Mouse (Mus musculus): ENCODE results near the gene Tm7sf3. TPM values are rescaled to one million over a fixed set of nuclear protein-coding genes. Genes with fewer than 3 reads are reported as not detected.

Gene Tm7sf3
- polyA plus RNA-seq (2012; rRNA removed), result 9.6 and 14.4 TPM in 2 replicates

DNA sequence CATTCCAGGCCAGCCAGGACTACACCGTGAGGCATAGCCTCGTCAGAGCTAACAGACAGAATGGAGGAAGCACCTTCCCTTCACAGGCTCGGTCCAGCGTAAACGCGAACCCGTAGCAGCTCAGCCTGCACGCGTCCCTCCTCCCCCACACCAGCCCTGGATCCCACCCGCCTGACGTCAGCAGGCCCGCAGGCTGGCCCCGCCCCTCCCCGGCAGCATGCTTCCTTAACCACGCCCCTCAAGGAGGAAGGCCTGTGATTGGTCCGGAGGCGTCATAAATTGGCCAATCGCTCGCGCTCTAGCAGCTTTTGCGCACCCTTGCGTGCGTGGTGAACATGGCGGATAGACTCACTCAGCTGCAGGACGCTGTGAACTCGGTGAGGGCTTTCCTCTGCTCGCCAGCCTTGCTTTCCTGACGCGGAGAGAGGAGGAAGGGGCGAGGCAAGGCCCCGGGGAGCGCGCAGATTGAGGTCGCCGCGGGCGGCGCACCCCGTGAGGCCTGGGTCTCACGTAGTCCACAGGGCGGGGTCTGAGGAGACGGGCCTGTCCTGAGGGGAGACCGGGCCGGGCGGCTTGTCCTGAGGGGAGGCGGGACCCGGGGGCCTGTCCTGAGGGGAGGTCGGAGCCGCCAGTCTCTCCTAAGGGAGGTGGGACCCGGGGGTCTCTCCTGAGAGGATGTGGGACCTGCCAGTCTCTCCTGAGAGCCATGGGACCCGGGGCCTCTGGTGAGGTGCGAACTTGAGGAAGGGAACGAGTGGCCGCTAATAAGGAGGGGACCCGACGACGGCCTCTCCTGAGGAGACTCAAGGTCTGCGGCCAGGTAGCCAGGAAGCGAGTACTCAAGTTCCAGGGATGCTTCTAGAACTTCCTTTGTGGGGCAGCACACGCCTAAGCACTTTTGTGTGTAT lies at the start of gene Tm7sf3, which contains the start of gene Med21:
TSS of gene Tm7sf3 (minus strand) at position 549 of the 908 bp plus-strand sequence.
TSS of gene Med21 (plus strand) at position 272 of the 908 bp plus-strand sequence.
- peak within 1 kb of the TSS; percentile 74 for H3K27ac ChIP-seq (ENCODE audit: insufficient read depth, low read depth, low read length)
- peak; percentile 95 for TF ChIP-seq POLR2A (IDR thresholded peaks at IDR 0.05; ENCODE audit: low read depth, low read length)
- no peak for TF ChIP-seq CTCF (IDR thresholded peaks at IDR 0.05; ENCODE audit: extremely low read depth, insufficient read length, insufficient replicate concordance, low read depth, low read length)
- WGBS, result under 1% methylated on average over 60 of the region's 60 CpGs
- H3K4me1 ChIP-seq (ENCODE audit: control insufficient read depth, insufficient read depth, insufficient read length, low read length), result peaks cover 8% of the 10 kb centered on the region; the same call in 1 of the 2 replicates
- H3K4me3 ChIP-seq (ENCODE audit: low read depth, low read length), result peak within 1 kb of the TSS; percentile 80
- H3K27me3 ChIP-seq (ENCODE audit: control insufficient read depth, insufficient read depth, low read length), result no peaks in the 10 kb centered on the region
- H3K36me3 ChIP-seq (ENCODE audit: control insufficient read depth, insufficient read depth, low read length), result no peaks in the 10 kb centered on the region

DNA sequence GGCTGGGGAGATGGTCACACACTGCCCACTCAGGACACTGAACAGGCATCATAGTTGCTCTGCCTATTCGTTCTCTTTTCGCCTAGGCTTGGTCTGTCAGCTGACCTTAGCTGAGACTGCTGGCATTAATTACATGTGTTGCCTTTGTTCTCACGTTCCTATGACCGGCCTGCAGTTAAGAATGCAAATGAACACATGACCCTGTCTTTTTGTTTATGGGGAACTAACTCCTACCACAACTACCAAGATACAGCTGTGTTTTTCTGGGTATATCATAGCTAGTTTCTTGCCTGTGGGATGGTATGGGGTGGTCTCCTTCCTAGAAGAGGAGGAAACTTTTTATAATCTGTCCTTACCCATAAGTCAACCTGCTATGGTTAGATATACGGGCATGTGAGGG lies 46.2 kb upstream of the Tm7sf3 start:
- H3K27me3 ChIP-seq (ENCODE audit: control insufficient read depth, insufficient read depth, low read length), result no peaks in the 10 kb centered on the region
- no peak overlapping the region for H3K4me3 ChIP-seq (ENCODE audit: low read depth, low read length)
- no peaks in the 10 kb centered on the region for H3K36me3 ChIP-seq (ENCODE audit: control insufficient read depth, insufficient read depth, low read length)
- 89% methylated on average over 5 of the region's 5 CpGs for WGBS
- peaks cover 5% of the 10 kb centered on the region; the same call in 1 of the 2 replicates for H3K4me1 ChIP-seq (ENCODE audit: control insufficient read depth, insufficient read depth, insufficient read length, low read length)
- TF ChIP-seq CTCF (IDR thresholded peaks at IDR 0.05; ENCODE audit: extremely low read depth, insufficient read length, insufficient replicate concordance, low read depth, low read length) (no peak), POLR2A (IDR thresholded peaks at IDR 0.05; ENCODE audit: low read depth, low read length) (no peak)
- H3K27ac ChIP-seq (ENCODE audit: insufficient read depth, low read depth, low read length), result no peak overlapping the region

DNA sequence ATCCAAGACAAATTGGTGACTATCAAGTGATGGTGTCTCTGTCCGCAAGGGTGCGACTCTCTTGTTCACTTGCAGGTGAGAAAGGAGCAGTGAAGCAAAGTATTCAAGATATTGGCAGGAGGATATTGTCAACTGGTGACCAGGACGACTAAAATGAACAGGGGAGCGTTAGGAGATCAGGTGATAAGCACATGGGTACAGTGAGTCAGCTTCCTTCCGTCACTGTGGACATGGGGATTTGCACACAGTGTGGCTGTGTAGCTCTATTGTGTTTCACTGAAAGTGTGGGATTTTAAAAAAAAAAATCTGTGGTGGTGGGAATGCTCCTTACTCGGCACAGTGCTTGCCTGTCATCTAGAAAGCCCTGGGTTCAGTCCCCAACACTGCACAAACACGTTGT lies 45.4 kb upstream of the Tm7sf3 start:
- Histone ChIP-seq H3K36me3 (ENCODE audit: control insufficient read depth, insufficient read depth, low read length) (no peaks in the 10 kb centered on the region), H3K4me3 (ENCODE audit: low read depth, low read length) (no peak overlapping the region), H3K27ac (ENCODE audit: insufficient read depth, low read depth, low read length) (no peak overlapping the region), H3K27me3 (ENCODE audit: control insufficient read depth, insufficient read depth, low read length) (no peaks in the 10 kb centered on the region), H3K4me1 (ENCODE audit: control insufficient read depth, insufficient read depth, insufficient read length, low read length) (peaks cover 5% of the 10 kb centered on the region; the same call in 1 of the 2 replicates)
- TF ChIP-seq CTCF (IDR thresholded peaks at IDR 0.05; ENCODE audit: extremely low read depth, insufficient read length, insufficient replicate concordance, low read depth, low read length) (no peak), POLR2A (IDR thresholded peaks at IDR 0.05; ENCODE audit: low read depth, low read length) (no peak)
- WGBS, result 86% methylated on average over 7 of the region's 7 CpGs

DNA sequence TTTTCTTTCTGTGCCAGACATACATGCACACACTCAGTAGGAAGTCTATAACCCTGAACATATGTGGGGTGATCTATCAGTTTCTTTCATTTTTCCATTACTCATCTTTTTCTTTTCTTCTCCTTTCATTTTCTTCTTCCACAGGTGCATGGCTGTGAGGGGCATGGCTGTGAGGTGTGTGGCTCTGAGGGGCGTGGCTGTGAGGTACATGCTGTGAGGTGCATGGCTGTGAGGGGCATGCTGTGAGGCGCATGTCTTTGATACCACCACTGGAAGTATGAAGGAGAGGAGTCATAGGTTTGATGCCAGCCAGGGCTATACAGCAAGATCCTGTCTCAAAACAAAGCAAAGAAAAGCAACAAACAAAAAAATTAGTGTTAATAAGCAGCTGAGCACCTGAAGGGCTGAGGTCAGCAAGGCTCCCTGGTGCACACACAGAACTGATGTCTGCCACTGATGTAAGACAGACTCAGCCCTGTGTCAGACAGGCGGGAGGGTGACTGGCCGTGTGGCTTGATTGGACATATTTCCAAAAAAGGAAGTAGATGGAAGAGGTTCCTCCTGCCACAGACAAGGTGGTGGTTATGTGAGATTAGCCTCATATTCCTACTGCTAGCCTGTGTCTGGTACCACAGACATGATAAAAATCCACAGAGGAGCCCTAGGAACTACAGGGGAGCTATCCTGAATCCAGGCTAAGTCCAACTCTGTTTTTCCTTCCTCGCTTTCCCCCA lies 44.0 kb upstream of the Tm7sf3 start:
- TF ChIP-seq CTCF (IDR thresholded peaks at IDR 0.05; ENCODE audit: extremely low read depth, insufficient read length, insufficient replicate concordance, low read depth, low read length) (no peak), POLR2A (IDR thresholded peaks at IDR 0.05; ENCODE audit: low read depth, low read length) (no peak)
- no peaks in the 10 kb centered on the region for H3K36me3 ChIP-seq (ENCODE audit: control insufficient read depth, insufficient read depth, low read length)
- no peak overlapping the region for H3K27ac ChIP-seq (ENCODE audit: insufficient read depth, low read depth, low read length)
- WGBS, result 52% methylated on average over 5 of the region's 5 CpGs
- no peak overlapping the region for H3K4me3 ChIP-seq (ENCODE audit: low read depth, low read length)
- H3K4me1 ChIP-seq (ENCODE audit: control insufficient read depth, insufficient read depth, insufficient read length, low read length), result peaks cover 5% of the 10 kb centered on the region; the same call in 1 of the 2 replicates
- H3K27me3 ChIP-seq (ENCODE audit: control insufficient read depth, insufficient read depth, low read length), result no peaks in the 10 kb centered on the region

DNA sequence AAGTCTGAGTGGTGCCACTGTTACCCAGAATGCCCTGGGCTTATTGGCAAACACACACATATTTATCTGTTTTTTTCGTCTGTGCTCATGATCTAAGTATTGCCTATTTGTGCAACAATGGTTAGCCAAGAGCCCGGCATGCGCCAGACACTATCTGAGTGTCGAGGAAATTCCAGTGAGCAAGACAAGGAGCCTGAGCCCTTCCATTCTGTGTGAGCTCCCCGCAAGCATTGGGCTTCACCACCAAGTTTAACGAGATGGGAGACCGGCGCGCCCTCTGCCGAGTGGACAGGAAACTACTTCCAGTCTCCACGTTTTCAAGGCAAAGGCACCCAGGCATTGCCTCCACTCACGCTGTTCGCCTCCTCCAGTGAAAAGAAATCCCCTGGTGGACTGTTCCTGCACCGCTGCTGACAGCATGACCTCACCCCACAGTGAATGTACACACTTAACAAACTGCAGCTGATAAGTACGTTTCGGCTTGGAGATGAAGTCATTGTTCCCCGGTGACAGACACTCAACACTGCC lies 43.2 kb upstream of the Tm7sf3 start:
- H3K27me3 ChIP-seq (ENCODE audit: control insufficient read depth, insufficient read depth, low read length), result no peaks in the 10 kb centered on the region
- H3K36me3 ChIP-seq (ENCODE audit: control insufficient read depth, insufficient read depth, low read length), result no peaks in the 10 kb centered on the region
- H3K4me3 ChIP-seq (ENCODE audit: low read depth, low read length), result peak overlapping the region; percentile 20; the same call in 1 of the 2 replicates
- H3K27ac ChIP-seq (ENCODE audit: insufficient read depth, low read depth, low read length), result no peak overlapping the region
- TF ChIP-seq CTCF (IDR thresholded peaks at IDR 0.05; ENCODE audit: extremely low read depth, insufficient read length, insufficient replicate concordance, low read depth, low read length), result peak; percentile 68; the same call in 1 of the 2 replicates
- no peak for TF ChIP-seq POLR2A (IDR thresholded peaks at IDR 0.05; ENCODE audit: low read depth, low read length)
- WGBS, result 31% methylated on average over 17 of the region's 17 CpGs
- peaks cover 5% of the 10 kb centered on the region; the same call in 1 of the 2 replicates for H3K4me1 ChIP-seq (ENCODE audit: control insufficient read depth, insufficient read depth, insufficient read length, low read length)

DNA sequence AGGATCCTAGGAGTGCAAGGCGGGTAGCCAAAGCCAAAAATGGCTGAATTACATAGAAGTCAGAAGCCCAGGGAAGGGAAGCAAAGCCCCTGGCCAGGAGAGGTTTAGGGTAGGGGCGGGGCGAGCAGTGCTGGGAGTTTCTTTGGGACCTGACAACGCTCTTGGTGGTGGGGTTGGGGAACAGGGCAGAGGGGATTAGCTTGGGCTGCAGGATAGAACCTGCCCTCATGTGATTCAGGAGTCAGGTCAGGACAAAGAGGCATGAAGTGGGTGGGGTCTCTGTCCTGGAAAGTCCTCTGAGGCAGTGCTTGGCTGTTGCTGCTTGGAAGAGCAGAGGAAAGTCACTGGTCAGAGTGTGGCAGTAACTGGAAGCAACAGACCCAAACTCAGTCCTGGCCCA lies 41.3 kb upstream of the Tm7sf3 start:
- Histone ChIP-seq H3K36me3 (ENCODE audit: control insufficient read depth, insufficient read depth, low read length) (no peaks in the 10 kb centered on the region), H3K27ac (ENCODE audit: insufficient read depth, low read depth, low read length) (no peak overlapping the region), H3K4me1 (ENCODE audit: control insufficient read depth, insufficient read depth, insufficient read length, low read length) (peaks cover 5% of the 10 kb centered on the region; the same call in 1 of the 2 replicates), H3K4me3 (ENCODE audit: low read depth, low read length) (no peak overlapping the region), H3K27me3 (ENCODE audit: control insufficient read depth, insufficient read depth, low read length) (no peaks in the 10 kb centered on the region)
- TF ChIP-seq POLR2A (IDR thresholded peaks at IDR 0.05; ENCODE audit: low read depth, low read length), result no peak
- TF ChIP-seq CTCF (IDR thresholded peaks at IDR 0.05; ENCODE audit: extremely low read depth, insufficient read length, insufficient replicate concordance, low read depth, low read length), result no peak
- 87% methylated on average over 4 of the region's 4 CpGs for WGBS

Measured in small intestine, adult 2 months (tissue).